Mouse (Mus musculus) spleen, postnatal 4 days (tissue): ENCODE results near the gene Mta2.

Experiments used
- DNase-seq, 2 experiments: peaks; one replicate each; pipeline ENCODE4 v3.0.0; 2022; ENCODE audit warnings: low spot score in 2 of 2

The Mta2 gene

DNA sequence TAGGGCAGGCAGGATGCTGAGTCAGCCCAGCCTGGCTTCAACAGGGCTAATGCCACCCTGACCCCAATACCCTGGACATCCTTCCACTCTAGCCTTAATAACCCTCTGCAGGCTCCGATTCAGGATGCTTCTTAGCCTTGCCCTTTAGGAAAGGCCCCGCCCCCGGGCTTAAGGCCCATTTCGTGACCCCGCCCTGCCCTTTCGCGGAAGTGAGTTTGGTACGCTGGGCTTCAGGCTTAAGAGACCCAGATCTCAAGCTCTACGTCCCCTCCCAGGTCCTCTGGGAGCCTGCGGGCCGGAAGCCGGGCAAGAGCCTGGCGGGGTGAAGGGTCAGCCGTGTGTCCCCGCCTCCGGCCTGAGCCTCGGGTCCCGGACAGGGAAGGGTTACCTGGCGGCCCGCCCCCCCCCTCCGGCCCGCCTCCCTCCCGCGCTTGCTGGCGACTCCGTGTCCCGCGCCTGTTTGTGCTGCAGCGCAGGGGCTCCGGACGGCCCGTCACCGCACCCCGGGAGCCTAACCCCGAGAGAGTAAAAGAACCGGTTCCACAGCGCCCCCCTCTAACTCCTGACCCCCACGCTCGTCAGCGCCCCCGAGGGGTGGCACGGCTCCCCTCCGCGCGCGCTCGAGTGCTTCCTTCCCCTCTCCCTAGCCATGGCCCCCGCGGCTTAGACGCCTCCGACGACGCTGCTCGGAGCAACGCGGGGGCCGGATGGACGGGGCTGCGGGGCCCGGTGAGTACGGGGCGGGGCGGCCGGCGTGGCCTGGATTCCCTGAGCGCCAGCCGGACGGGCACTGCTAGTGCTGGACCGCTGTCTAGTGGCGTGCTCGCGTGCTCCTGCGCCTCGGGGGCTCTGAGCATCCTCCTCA lies 12.2 kb upstream of the Mta2 start, which contains the start of the genes Rom1 and Eml3:
TSS of gene Rom1 (minus strand) at position 133 of the 865 bp plus-strand sequence.
TSS of gene Eml3 (plus strand) at position 329 of the 865 bp plus-strand sequence.
- peak; percentile 88 to 93 for DNase-seq

- DNase-seq = peak in 1 of 2 experiments; percentile 67
Measured at GRCm38 (mm10) chr19:8930117-8930516, 11.6 kb upstream of the Mta2 start.

DNA sequence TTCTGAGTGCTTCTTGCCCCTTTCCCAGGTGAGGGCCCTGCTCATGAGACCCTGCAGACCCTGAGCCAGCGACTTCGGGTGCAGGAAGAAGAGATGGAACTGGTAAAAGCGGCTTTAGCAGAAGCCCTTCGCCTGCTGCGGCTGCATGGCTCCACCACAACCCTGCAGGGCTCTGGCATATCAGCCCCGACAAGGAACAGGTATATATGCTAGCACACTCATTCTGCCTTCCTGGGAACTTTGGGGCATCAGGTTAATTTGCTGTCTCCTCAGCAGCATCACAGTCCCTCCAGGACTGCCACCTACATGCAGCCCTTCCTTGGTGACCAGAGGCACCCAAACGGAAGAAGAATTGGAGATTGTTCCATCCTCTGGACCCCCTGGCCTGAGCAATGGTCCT lies 10.9 kb upstream of the Mta2 start:
- peak in 1 of 2 experiments; percentile 62 for DNase-seq

- DNase-seq = no peak
Measured at GRCm38 (mm10) chr19:8936736-8937135, 4.9 kb upstream of the Mta2 start.

DNA sequence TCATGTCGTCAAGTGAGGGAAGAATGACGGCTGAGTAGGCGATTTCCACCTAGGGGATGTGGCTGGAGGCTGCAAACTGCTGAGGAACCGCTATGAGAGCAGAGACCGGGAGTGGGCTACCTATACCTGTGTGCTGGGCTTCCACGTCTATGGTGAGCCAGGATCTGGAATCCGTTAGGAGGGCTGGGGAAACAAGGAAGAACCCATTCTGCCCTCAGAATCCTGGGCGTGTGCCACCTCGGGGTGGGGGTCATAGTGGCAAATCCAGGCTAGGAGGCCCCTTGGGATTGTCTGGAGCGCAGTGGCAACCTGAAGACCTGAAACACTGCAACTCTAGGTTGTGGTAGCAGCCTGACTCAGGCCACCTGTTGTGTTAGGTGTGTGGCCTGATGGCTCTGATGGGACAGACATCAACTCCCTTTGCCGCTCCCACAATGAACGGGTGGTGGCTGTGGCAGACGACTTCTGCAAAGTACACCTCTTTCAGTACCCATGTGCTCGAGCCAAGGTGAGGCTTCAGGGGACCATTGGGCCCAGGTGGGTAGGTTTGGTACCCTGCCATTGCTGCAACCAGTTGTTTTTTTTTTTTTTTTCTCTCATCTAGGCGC lies 1.0 kb upstream of the Mta2 start:
- no peak for DNase-seq

GRCm38 (mm10) chr19:8941136-8941514 lies 550 bp upstream of the Mta2 start:
- DNase-seq = no peak

- no peak for DNase-seq
Measured at GRCm38 (mm10) chr19:8942276-8942964, 745 bp downstream of the Mta2 start.

- no peak for DNase-seq
Measured at GRCm38 (mm10) chr19:8943047-8943446, 1.4 kb downstream of the Mta2 start.

DNA sequence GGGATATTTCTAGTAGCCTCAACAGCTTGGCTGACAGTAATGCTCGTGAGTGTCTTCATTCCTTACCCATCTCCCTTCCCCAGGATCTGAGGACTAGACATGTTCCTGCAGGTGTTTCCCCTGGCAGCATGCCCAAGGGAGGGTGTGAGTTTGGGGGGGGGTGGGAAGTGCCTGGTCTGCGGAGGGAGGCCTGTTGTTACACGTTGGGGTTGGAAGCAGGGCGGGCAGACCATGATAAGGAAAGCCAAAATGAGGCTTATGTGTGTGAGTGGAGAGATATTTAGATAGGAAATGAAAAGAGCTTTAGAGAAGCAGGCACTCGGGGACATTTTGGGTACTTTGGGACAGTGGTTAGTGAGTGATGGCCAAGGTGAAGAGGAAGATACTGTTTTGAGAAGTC lies 2.4 kb downstream of the Mta2 start:
- no peak for DNase-seq

DNA sequence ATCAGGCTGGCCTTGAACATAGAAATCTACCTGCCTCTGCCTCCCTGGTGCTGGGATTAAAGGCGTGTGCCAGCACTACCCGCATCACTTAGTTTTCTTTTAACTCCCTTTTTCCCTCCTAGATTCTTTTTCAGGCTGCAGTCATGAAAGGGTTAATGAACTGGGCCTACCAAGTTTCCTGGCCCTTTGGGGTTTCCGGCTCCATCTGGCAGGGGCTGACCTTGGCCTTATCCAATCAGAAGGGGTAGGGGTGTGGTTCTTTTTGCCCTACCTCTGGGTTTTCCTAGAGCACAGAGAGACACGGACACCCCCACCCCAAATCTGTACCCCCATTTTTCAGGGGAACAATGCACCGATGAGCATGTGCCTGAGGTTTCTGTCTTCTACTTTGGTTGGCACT lies 3.1 kb downstream of the Mta2 start:
- peak; percentile 79 to 86 for DNase-seq

DNA sequence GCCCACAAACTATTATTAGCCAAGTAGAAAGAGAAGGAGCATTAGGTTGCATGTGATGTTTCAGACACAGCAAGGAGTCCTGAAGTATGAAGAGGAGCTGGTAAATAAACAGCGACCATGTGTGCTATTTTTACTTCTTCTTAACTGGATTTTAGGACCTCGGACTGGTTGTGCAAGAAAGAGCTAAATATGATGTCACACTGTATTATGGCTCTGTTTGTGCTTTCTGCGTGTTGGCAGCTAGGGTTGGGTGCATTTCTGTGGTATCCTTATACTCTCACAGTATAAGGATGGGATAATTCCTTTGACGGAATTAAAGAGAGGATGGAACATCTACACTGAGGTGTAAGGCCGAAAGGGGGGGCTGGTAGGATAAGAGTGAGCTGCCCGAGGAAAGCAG lies 3.6 kb downstream of the Mta2 start:
- DNase-seq = no peak

DNA sequence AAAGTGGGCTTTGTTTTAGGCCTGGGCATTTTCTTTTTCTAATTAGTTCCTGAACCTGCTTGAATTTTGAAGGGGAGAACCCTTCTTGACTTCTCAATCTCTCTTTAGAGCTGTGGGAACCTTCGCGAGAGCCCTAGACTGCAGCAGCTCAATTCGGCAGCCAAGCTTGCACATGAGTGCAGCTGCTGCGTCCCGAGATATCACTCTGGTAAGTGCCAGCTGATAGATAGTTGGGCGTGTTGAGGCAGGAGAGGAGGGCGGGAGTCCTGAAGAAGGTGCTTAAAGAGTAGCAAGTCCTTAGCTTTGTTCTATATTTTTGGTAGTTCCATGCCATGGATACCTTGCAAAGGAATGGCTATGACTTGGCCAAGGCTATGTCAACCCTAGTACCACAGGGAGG lies 5.3 kb downstream of the Mta2 start:
- DNase-seq = no peak

DNA sequence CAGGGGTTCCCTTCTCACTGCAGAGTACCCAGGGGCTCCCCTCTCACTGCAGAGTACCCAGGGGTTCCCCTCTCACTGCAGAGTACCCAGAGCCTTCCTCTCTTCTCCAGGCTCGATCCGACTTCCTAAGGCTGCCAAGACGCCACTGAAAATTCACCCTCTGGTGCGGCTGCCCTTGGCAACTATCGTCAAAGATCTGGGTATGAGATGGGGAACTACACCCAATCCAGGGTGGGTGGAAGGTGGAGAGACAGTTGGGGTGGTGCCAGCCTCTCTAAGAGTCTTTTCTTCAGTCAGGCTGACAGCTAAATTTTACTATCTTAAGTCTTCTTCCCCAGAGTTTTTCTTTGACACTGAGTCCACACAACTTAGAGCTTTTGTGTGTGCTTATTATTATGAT lies 8.5 kb downstream of the Mta2 start:
- no peak for DNase-seq

- DNase-seq = no peak
Measured at GRCm38 (mm10) chr19:8952241-8952640, 10.6 kb downstream of the Mta2 start.

GRCm38 (mm10) chr19:8953135-8954039 lies 11.7 kb downstream of the Mta2 start, which contains the start of gene Tut1:
Tut1 (plus strand) TSS chr19:8953847.
- peak; percentile 87 to 90 for DNase-seq

DNA sequence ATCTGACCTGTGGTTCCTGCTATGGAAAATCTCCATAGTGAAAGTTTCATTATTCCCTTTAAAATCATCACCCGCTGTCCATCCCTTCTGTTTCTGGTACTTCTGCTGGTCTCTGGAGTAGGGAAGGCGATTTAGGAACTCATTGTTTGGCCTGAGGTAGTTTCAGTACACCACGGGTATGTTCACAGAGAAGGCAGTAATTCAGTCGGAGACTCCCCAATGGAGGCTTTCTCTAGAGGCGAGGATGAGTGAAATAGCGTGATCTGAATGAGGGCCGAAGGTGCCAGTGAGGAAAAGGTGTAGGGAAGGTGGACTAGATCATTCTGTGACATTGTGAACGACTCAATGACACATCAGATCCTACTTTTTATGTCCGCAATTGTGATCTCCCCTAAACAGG lies 12.5 kb downstream of the Mta2 start:
- no peak for DNase-seq

GRCm38 (mm10) chr19:8962256-8962655 lies 20.6 kb downstream of the Mta2 start:
- DNase-seq = no peak

DNA sequence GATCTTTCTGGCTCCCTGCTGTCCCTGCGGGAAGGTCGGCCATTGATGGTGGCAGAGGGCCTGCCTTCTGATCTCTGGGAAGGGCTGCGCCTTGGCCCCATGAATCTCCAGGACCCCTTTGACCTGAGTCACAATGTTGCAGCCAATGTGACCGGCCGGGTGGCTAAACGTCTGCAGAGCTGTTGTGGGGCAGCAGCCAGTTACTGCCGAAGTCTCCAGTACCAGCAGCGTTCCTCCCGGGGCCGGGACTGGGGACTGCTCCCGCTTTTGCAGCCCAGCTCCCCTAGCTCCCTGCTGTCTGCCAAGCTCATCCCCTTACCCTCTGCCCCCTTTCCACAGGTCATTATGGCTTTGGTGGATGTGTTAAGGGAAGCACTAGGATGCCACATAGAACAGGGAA lies 23.4 kb downstream of the Mta2 start:
- no peak for DNase-seq

DNA sequence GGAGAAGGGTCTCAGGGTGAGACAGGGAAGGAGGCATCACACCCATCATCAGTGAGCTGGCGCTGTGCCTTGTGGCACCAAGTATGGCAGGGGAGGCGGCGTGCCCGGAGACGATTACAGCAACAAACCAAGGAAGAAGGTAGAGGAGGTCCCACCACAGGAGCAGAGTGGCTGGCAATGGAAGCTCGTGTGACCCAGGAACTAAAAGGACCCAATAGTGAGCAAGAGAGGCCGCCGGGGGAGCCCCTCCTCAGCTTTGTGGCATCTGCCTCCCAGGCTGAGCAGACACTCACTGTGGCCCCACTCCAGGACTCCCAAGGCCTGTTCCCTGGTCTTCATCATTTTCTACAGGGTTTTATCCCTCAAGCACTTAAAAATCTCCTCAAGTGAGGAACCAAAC lies 24.1 kb downstream of the Mta2 start:
- peak in 1 of 2 experiments; percentile 65 for DNase-seq

DNA sequence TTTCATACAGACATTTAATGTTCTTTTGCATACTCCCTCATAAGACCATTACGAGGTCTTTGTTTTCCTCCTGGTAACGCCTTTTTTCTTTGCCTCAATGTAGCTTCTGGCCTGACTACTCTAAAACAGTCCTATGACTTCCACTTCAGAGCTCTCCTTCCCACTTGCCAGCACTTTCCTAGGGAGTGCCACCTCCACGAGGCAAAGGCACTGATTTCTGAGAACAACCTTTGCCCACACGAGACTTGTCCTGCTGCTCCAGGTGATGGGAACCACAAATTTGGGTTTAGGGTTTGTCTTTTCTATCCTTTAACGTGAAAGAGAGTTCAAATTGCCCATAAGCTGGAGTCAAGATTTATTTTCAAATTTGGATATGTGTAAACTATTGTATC lies 24.5 kb downstream of the Mta2 start:
- DNase-seq = no peak

- DNase-seq = peak; percentile 98
Measured at GRCm38 (mm10) chr19:8966590-8967372, 25.1 kb downstream of the Mta2 start, which contains the start of gene Eef1g. Eef1g (plus strand) TSS chr19:8967041.
